Mouse (Mus musculus) kidney, embryonic 16.5 days (tissue): ENCODE measurements around the gene Dohh. TPM values are rescaled to one million over a fixed set of nuclear protein-coding genes. Genes with fewer than 3 reads are reported as not detected.

Source experiments
- microRNA-seq: library from miRNA; unstranded; fragments of <30 nt; microRNA quantifications from one replicate; pipeline ENCODE4, GENCODE M21; 2016
- polyA plus RNA-seq: library from polyadenylated mRNA; unstranded; fragments of >200 nt; fragmentation: Nextera tagmentation; extraction: Ambion mirVana; gene quantifications from 2 replicates; pipeline ENCODE4 v1.2.1, GENCODE M21; 2015

Dohh gene
- polyA plus RNA-seq, 1 experiment from 2014 or later: 104 TPM

Small RNA genes within 50 kb of the gene (microRNA-seq; reads per million reads assigned to microRNA genes)
- gene Mir1191b: 1.6 reads per million, percentile 3 among the genes with 10 or more reads in this experiment
- gene Mir6913: not detected

Other genes starting within 250 kb of the Dohh start
- 24.4 and 25.2 TPM in 2 replicates for gene Zbtb7a, start 249.2 kb upstream of the Dohh start, polyA plus RNA-seq
- 51.0 and 56.2 TPM in 2 replicates for gene Pias4, start 216.5 kb upstream of the Dohh start, polyA plus RNA-seq
- 663 and 672 TPM in 2 replicates for gene Eef2, start 207.8 kb upstream of the Dohh start, polyA plus RNA-seq
- 38.4 and 39.3 TPM in 2 replicates for gene Dapk3, start 201.4 kb upstream of the Dohh start, polyA plus RNA-seq
- not detected in 2 replicates for gene 4930442H23Rik, start 200.6 kb upstream of the Dohh start, polyA plus RNA-seq
- gene Nmrk2, start 182.4 kb upstream of the Dohh start, polyA plus RNA-seq: not detected in 2 replicates
- 0.14 and 0.33 TPM in 2 replicates for gene Atcay, start 153.6 kb upstream of the Dohh start, polyA plus RNA-seq
- gene Zfr2, start 151.3 kb upstream of the Dohh start, polyA plus RNA-seq: 7.1 and 7.8 TPM in 2 replicates
- 8.2 and 8.9 TPM in 2 replicates for gene Matk, start 131.5 kb upstream of the Dohh start, polyA plus RNA-seq
- 218 and 238 TPM in 2 replicates for gene Mrpl54, start 117.5 kb upstream of the Dohh start, polyA plus RNA-seq
- 88.6 and 88.7 TPM in 2 replicates for gene Apba3, start 117.5 kb upstream of the Dohh start, polyA plus RNA-seq
- gene Tjp3, start 92.8 kb upstream of the Dohh start, polyA plus RNA-seq: 21.9 and 22.6 TPM in 2 replicates
- 62.9 and 63.9 TPM in 2 replicates for gene Pip5k1c, start 91.5 kb upstream of the Dohh start, polyA plus RNA-seq
- gene Cactin, start 63.3 kb upstream of the Dohh start, polyA plus RNA-seq: 42.3 and 43.2 TPM in 2 replicates
- 19.7 and 20.2 TPM in 2 replicates for gene Tbxa2r, start 55.7 kb upstream of the Dohh start, polyA plus RNA-seq
- gene Gipc3, start 41.2 kb upstream of the Dohh start, polyA plus RNA-seq: 0.09 TPM in 2 replicates
- 90.6 and 94.5 TPM in 2 replicates for gene Hmg20b, start 33.9 kb upstream of the Dohh start, polyA plus RNA-seq
- gene Mfsd12, start 26.9 kb upstream of the Dohh start, polyA plus RNA-seq: 9.8 and 12.5 TPM in 2 replicates
- 0.98 and 1.2 TPM in 2 replicates for gene 4930404N11Rik, start 18.6 kb upstream of the Dohh start, polyA plus RNA-seq
- 111 and 115 TPM in 2 replicates for gene Fzr1, start 5.9 kb upstream of the Dohh start, polyA plus RNA-seq
- 5.0 and 5.2 TPM in 2 replicates for gene Gm48551, start within 50 bp of the Dohh start, polyA plus RNA-seq
- 1.4 and 1.6 TPM in 2 replicates for gene Gm48552, start 4.6 kb downstream of the Dohh start, polyA plus RNA-seq
- gene Smim24, start 8.6 kb downstream of the Dohh start, polyA plus RNA-seq: 42.7 and 44.1 TPM in 2 replicates
- gene Nfic, start 71.2 kb downstream of the Dohh start, polyA plus RNA-seq: 87.8 and 92.0 TPM in 2 replicates
- gene Celf5, start 98.3 kb downstream of the Dohh start, polyA plus RNA-seq: 0.29 and 0.67 TPM in 2 replicates
- gene Ncln, start 112.0 kb downstream of the Dohh start, polyA plus RNA-seq: 107 and 112 TPM in 2 replicates
- gene S1pr4, start 115.7 kb downstream of the Dohh start, polyA plus RNA-seq: 1.5 and 1.7 TPM in 2 replicates
- gene Gna15, start 139.8 kb downstream of the Dohh start, polyA plus RNA-seq: 0.70 and 0.98 TPM in 2 replicates
- 92.3 and 92.7 TPM in 2 replicates for gene Gna11, start 160.8 kb downstream of the Dohh start, polyA plus RNA-seq
- gene Aes, start 175.1 kb downstream of the Dohh start, polyA plus RNA-seq: 322 and 487 TPM in 2 replicates
- gene Tle2, start 190.1 kb downstream of the Dohh start, polyA plus RNA-seq: 41.0 and 52.0 TPM in 2 replicates
- gene Tle6, start 216.6 kb downstream of the Dohh start, polyA plus RNA-seq: 18.5 and 22.8 TPM in 2 replicates
- gene BC025920, start 221.8 kb downstream of the Dohh start, polyA plus RNA-seq: 0.66 and 0.82 TPM in 2 replicates
- 41.8 and 48.4 TPM in 2 replicates for gene Sirt6, start 243.4 kb downstream of the Dohh start, polyA plus RNA-seq
- 16.0 and 17.6 TPM in 2 replicates for gene Ankrd24, start 244.1 kb downstream of the Dohh start, polyA plus RNA-seq